Mouse (Mus musculus): ENCODE results near the gene Robo1. TPM values are rescaled to one million over a fixed set of nuclear protein-coding genes. Genes with fewer than 3 reads are reported as not detected.
A peak's percentile ranks its signal among the peaks of the same experiment; 100 is the strongest.

Robo1 gene
- polyA plus RNA-seq, 1 experiment, result 11.6 TPM

GRCm38 (mm10) chr16:72973685-72974084 is 665.6 kb downstream of the Robo1 start:
- Histone ChIP-seq H3K4me3 (ENCODE audit: low read depth, low read length) (no peak overlapping the region), H3K27ac (ENCODE audit: insufficient read depth, low read length) (no peak overlapping the region), H3K36me3 (ENCODE audit: control insufficient read depth, insufficient read depth, low read length, poor library complexity, severe bottlenecking) (no peaks in the 10 kb centered on the region), H3K9me3 (replicated peaks; ENCODE audit: control insufficient read depth, insufficient read depth, low read length, poor library complexity, severe bottlenecking) (no peaks in the 10 kb centered on the region), H3K9ac (ENCODE audit: low read depth, poor library complexity, severe bottlenecking) (no peak overlapping the region), H3K4me1 (ENCODE audit: control insufficient read depth, insufficient read depth, low read length) (no peaks in the 10 kb centered on the region), H3K27me3 (ENCODE audit: control insufficient read depth, insufficient read depth, low read length, poor library complexity, severe bottlenecking) (no peaks in the 10 kb centered on the region)
- TF ChIP-seq CTCF (IDR thresholded peaks at IDR 0.05; ENCODE audit: low read depth, low read length) (no peak), EP300 (IDR thresholded peaks at IDR 0.05; ENCODE audit: insufficient read depth, low read depth, low read length) (no peak), POLR2A (IDR thresholded peaks at IDR 0.05; ENCODE audit: insufficient read depth, low read length) (no peak)

DNA sequence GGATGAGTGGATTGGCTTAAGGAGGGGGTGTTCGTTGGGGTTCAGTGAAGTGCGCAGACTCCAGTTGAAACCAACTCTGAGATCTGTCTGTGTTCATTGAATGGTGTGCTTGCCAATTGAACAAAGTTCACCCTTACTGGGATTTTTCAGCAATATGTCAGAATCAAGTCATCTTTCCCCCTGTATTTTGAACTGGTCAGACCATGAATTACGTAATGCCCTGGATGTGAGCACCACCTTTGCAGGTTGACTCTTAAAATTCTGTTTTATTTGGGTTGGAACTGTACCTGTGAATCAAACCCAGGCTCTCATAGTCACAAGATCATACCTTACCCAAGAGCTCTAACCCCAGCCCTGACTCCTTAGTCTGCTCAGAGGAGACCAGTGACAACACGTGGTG is 666.6 kb downstream of the Robo1 start:
- Histone ChIP-seq H3K9me3 (replicated peaks; ENCODE audit: control insufficient read depth, insufficient read depth, low read length, poor library complexity, severe bottlenecking) (no peaks in the 10 kb centered on the region), H3K4me1 (ENCODE audit: control insufficient read depth, insufficient read depth, low read length) (no peaks in the 10 kb centered on the region), H3K27me3 (ENCODE audit: control insufficient read depth, insufficient read depth, low read length, poor library complexity, severe bottlenecking) (no peaks in the 10 kb centered on the region), H3K36me3 (ENCODE audit: control insufficient read depth, insufficient read depth, low read length, poor library complexity, severe bottlenecking) (no peaks in the 10 kb centered on the region), H3K27ac (ENCODE audit: insufficient read depth, low read length) (no peak overlapping the region), H3K4me3 (ENCODE audit: low read depth, low read length) (no peak overlapping the region), H3K9ac (ENCODE audit: low read depth, poor library complexity, severe bottlenecking) (no peak overlapping the region)
- TF ChIP-seq CTCF (IDR thresholded peaks at IDR 0.05; ENCODE audit: low read depth, low read length) (no peak), EP300 (IDR thresholded peaks at IDR 0.05; ENCODE audit: insufficient read depth, low read depth, low read length) (no peak), POLR2A (IDR thresholded peaks at IDR 0.05; ENCODE audit: insufficient read depth, low read length) (no peak)

GRCm38 (mm10) chr16:72976849-72977576 is 668.9 kb downstream of the Robo1 start:
- no peak overlapping the region for H3K9ac ChIP-seq (ENCODE audit: low read depth, poor library complexity, severe bottlenecking)
- no peak overlapping the region for H3K4me3 ChIP-seq (ENCODE audit: low read depth, low read length)
- H3K9me3 ChIP-seq (replicated peaks; ENCODE audit: control insufficient read depth, insufficient read depth, low read length, poor library complexity, severe bottlenecking), result no peaks in the 10 kb centered on the region
- no peaks in the 10 kb centered on the region for H3K27me3 ChIP-seq (ENCODE audit: control insufficient read depth, insufficient read depth, low read length, poor library complexity, severe bottlenecking)
- no peaks in the 10 kb centered on the region for H3K4me1 ChIP-seq (ENCODE audit: control insufficient read depth, insufficient read depth, low read length)
- H3K36me3 ChIP-seq (ENCODE audit: control insufficient read depth, insufficient read depth, low read length, poor library complexity, severe bottlenecking), result no peaks in the 10 kb centered on the region
- no peak for TF ChIP-seq POLR2A (IDR thresholded peaks at IDR 0.05; ENCODE audit: insufficient read depth, low read length)
- no peak overlapping the region for H3K27ac ChIP-seq (ENCODE audit: insufficient read depth, low read length)

DNA sequence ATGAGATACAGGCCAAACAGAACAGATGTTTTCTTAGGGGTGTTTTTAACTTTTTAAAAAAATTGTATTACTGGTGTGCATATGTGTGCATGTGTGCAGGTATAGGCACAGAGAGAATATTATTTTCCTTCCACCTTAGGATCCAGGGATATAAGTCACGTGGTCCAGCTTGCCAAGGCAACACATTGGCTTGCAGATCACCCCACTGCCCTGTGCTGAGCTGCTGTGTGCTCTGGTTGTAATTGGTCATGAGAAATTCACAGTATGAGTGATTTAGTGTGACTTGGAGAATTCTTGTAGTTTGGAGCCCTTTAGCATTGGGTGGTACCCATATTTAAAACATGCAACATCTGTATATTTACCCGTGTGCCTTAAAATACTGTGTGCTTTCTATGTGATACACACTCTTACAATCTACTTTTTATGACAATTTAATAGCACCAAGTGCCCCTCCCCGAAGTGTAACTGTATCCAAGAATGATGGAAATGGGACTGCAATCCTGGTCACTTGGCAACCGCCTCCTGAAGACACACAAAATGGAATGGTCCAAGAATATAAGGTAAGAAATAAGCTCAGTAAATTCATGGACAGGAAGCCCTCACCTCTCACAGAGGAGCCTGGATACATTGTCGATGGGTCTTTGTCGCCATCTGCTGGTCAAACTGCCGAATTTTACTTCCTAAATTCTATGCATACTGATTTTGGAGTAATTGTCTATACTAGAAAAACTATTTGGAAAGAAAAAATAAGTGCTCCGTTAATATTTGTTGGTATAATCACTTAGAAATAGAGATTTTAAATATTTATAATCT is 671.5 kb downstream of the Robo1 start:
- Histone ChIP-seq H3K9ac (ENCODE audit: low read depth, poor library complexity, severe bottlenecking) (no peak overlapping the region), H3K4me1 (ENCODE audit: control insufficient read depth, insufficient read depth, low read length) (no peaks in the 10 kb centered on the region), H3K4me3 (ENCODE audit: low read depth, low read length) (no peak overlapping the region), H3K9me3 (replicated peaks; ENCODE audit: control insufficient read depth, insufficient read depth, low read length, poor library complexity, severe bottlenecking) (no peaks in the 10 kb centered on the region), H3K27me3 (ENCODE audit: control insufficient read depth, insufficient read depth, low read length, poor library complexity, severe bottlenecking) (no peaks in the 10 kb centered on the region), H3K36me3 (ENCODE audit: control insufficient read depth, insufficient read depth, low read length, poor library complexity, severe bottlenecking) (no peaks in the 10 kb centered on the region), H3K27ac (ENCODE audit: insufficient read depth, low read length) (no peak overlapping the region)
- no peak for TF ChIP-seq EP300 (IDR thresholded peaks at IDR 0.05; ENCODE audit: insufficient read depth, low read depth, low read length)
- TF ChIP-seq POLR2A (IDR thresholded peaks at IDR 0.05; ENCODE audit: insufficient read depth, low read length), result no peak
- TF ChIP-seq CTCF (IDR thresholded peaks at IDR 0.05; ENCODE audit: low read depth, low read length), result peak; percentile 36

GRCm38 (mm10) chr16:72990376-72991167 is 682.5 kb downstream of the Robo1 start:
- no peak overlapping the region for H3K27ac ChIP-seq (ENCODE audit: insufficient read depth, low read length)
- no peak overlapping the region for H3K9ac ChIP-seq (ENCODE audit: low read depth, poor library complexity, severe bottlenecking)
- no peaks in the 10 kb centered on the region for H3K9me3 ChIP-seq (replicated peaks; ENCODE audit: control insufficient read depth, insufficient read depth, low read length, poor library complexity, severe bottlenecking)
- H3K4me3 ChIP-seq (ENCODE audit: low read depth, low read length), result no peak overlapping the region
- no peaks in the 10 kb centered on the region for H3K27me3 ChIP-seq (ENCODE audit: control insufficient read depth, insufficient read depth, low read length, poor library complexity, severe bottlenecking)
- TF ChIP-seq EP300 (IDR thresholded peaks at IDR 0.05; ENCODE audit: insufficient read depth, low read depth, low read length) (no peak), CTCF (IDR thresholded peaks at IDR 0.05; ENCODE audit: low read depth, low read length) (no peak), POLR2A (IDR thresholded peaks at IDR 0.05; ENCODE audit: insufficient read depth, low read length) (no peak)
- H3K36me3 ChIP-seq (ENCODE audit: control insufficient read depth, insufficient read depth, low read length, poor library complexity, severe bottlenecking), result no peaks in the 10 kb centered on the region
- no peaks in the 10 kb centered on the region for H3K4me1 ChIP-seq (ENCODE audit: control insufficient read depth, insufficient read depth, low read length)
